Mouse (Mus musculus) heart, adult 2 months (tissue): ENCODE measurements around the gene Timm13.

Experiments used
- CTCF ChIP-seq: fragments of 200-600 bp; IDR thresholded peaks from 2 replicates; pipeline ENCODE4 v1.8.1; 2022; ENCODE audit warnings: antibody characterized with exemption, mild to moderate bottlenecking, moderate library complexity
- EP300 ChIP-seq: fragments of 200-500 bp; IDR thresholded peaks from 2 replicates; pipeline ENCODE4 v1.6.1; 2011; ENCODE audit warnings: low read depth, low read length, control low read depth; ENCODE audit not compliant: insufficient read depth

DNA sequence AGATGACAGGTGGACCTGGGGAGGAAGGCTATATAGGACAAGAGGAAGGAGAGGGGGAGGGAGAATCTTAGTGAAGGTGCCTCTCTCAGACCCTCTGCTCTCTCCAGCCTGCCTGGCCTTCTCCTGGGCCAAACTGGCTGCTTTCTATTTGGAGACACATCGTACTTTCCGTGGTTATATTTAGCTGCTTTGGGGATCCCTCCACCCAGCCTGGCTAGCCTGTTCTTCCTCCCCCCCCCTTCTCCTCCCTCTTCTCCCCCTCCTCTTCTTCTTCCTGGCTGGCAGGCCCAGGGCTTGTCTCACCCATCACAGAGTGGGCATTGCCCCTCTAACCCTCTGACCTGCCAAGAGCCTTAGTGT, 40.2 kb upstream of the Timm13 start:
- TF ChIP-seq EP300, result no peak
- no peak for TF ChIP-seq CTCF
